Mouse (Mus musculus) hindbrain, embryonic 15.5 days (tissue): Measurements from ENCODE around the gene Eln. TPM values are rescaled to one million over a fixed set of nuclear protein-coding genes. Genes with fewer than 3 reads are reported as not detected.

ENCODE experiments used
- polyA plus RNA-seq: library from polyadenylated mRNA; unstranded; fragments of >200 nt; fragmentation: Nextera tagmentation; extraction: Ambion mirVana; gene quantifications from 2 replicates; pipeline ENCODE4 v1.2.1, GENCODE M21; 2015

The Eln gene
- polyA plus RNA-seq, 1 experiment from 2014 or later: 21.0 TPM

Other genes with a start within 250 kb of the Eln start
- 13.8 and 14.9 TPM in 2 replicates for gene Clip2, start 194.9 kb downstream of the Eln start, polyA plus RNA-seq
- 0.47 and 0.88 TPM in 2 replicates for gene Syna, start 187.2 kb downstream of the Eln start, polyA plus RNA-seq
- 190 and 194 TPM in 2 replicates for gene Rfc2, start 166.0 kb downstream of the Eln start, polyA plus RNA-seq
- 4.0 and 4.2 TPM in 2 replicates for gene Lat2, start 132.3 kb downstream of the Eln start, polyA plus RNA-seq
- gene Eif4h, start 107.8 kb downstream of the Eln start, polyA plus RNA-seq: 336 TPM in 2 replicates
- gene Limk1, start 58.7 kb downstream of the Eln start, polyA plus RNA-seq: 23.0 and 25.8 TPM in 2 replicates
- gene Tmem270, start 159.4 kb upstream of the Eln start, polyA plus RNA-seq: not detected in 2 replicates
- gene Cldn13, start 168.2 kb upstream of the Eln start, polyA plus RNA-seq: 0.23 TPM in 1 of 2 replicates, not detected in the other
- gene Mettl27, start 185.0 kb upstream of the Eln start, polyA plus RNA-seq: 6.5 and 6.8 TPM in 2 replicates
- gene Cldn4, start 199.6 kb upstream of the Eln start, polyA plus RNA-seq: 0.10 TPM in 1 of 2 replicates, not detected in the other
- 2.2 and 2.8 TPM in 2 replicates for gene Cldn3, start 238.9 kb upstream of the Eln start, polyA plus RNA-seq